Mouse (Mus musculus): ENCODE data around the gene Sfxn4. TPM values are rescaled to one million over a fixed set of nuclear protein-coding genes. Genes with fewer than 3 reads are reported as not detected.

Gene Sfxn4
- polyA plus RNA-seq, 1 experiment: 2.7 TPM

- peaks cover 14% of the 10 kb centered on the region for H3K79me2 ChIP-seq (ENCODE audit: control insufficient read depth, insufficient read depth)
- TF ChIP-seq MAX (IDR thresholded peaks at IDR 0.05; ENCODE audit: low read depth): no peak
- no peak for TF ChIP-seq TCF3 (IDR thresholded peaks at IDR 0.05; ENCODE audit: insufficient read length, low read depth)
- TF ChIP-seq TCF12 (IDR thresholded peaks at IDR 0.05; ENCODE audit: insufficient read depth, poor library complexity, severe bottlenecking): no peak
- no peak for TF ChIP-seq E2F4 (IDR thresholded peaks at IDR 0.05; ENCODE audit: insufficient read depth)
- TF ChIP-seq USF1 (IDR thresholded peaks at IDR 0.05; ENCODE audit: low read depth): no peak
- TF ChIP-seq POLR2AphosphoS2 (IDR thresholded peaks at IDR 0.05; ENCODE audit: insufficient read length, low read depth): no peak
- no peaks in the 10 kb centered on the region for H3K27me3 ChIP-seq (ENCODE audit: control insufficient read depth, insufficient read depth, insufficient read length)
- H3K36me3 ChIP-seq (ENCODE audit: control insufficient read depth, insufficient read depth): peaks cover 6% of the 10 kb centered on the region
- peak overlapping the region; percentile 61 for H3ac ChIP-seq (ENCODE audit: control insufficient read depth, insufficient read length)
- peak overlapping the region; percentile 63 for H3K4me3 ChIP-seq
- peak overlapping the region; percentile 82 for H3K4me2 ChIP-seq (ENCODE audit: low read depth)
These were observed 49.3 kb downstream of the Sfxn4 start for GRCm38 (mm10) chr19:60812036-60812389.

DNA sequence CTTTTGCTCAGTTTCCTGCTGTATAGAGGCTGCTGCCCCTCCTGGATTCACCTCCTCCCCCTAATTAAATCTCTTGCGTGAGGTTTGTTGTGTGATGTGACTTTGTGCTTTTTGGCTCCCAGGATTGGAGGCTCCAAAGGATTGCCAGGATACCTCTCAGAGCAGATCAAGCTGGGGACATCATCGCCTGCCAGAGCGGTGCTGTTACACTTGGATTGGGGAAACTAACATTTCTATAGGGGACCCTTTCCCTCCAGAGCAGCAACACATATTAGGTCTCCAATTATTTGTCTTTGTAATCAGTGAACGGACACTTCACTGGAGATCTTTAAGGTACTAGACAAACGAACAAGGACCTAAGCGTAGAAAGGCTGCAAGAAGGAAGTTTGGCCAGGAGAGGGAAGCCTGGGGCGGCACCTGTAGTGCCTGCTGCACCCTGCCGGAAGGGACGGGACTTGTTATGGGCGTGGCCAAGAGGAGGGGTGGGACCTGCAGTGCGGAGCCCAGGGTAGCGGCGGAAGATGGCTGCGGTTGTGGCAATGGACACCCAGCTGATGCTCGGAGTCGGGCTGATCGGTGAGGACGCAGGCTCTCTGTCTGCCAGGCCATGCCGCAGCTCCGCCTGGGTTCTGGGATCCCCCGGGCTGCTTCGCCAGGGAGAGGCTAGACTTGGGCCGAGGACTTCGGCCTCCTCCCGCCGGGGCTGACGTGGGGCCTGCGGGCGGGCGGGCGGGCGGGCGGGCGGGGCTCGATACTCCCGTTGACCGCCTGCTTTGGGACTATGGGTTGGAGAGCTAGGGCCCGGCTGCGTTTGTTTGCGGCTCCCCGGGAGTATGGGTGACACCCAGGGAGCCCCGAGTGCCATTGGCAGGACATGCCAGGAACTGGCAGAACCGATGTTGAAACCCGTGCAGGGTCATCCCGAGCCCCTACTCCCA, 49.9 kb downstream of the Sfxn4 start, which contains the start of gene Fam45a:
TSS of gene Fam45a (plus strand) at position 488 of the 938 bp plus-strand sequence.
- Histone ChIP-seq H3K27me3 (ENCODE audit: control insufficient read depth, insufficient read depth, insufficient read length) (no peaks in the 10 kb centered on the region), H3K4me3 (peak within 1 kb of the TSS; percentile 63), H3K79me2 (ENCODE audit: control insufficient read depth, insufficient read depth) (peaks cover 14% of the 10 kb centered on the region), H3ac (ENCODE audit: control insufficient read depth, insufficient read length) (peak within 1 kb of the TSS; percentile 61), H3K4me2 (ENCODE audit: low read depth) (peak within 1 kb of the TSS; percentile 82), H3K36me3 (ENCODE audit: control insufficient read depth, insufficient read depth) (peaks cover 6% of the 10 kb centered on the region)
- TF ChIP-seq MYOD1 (IDR thresholded peaks at IDR 0.05; ENCODE audit: control insufficient read depth in 1 of 3, insufficient read length in 2 of 3, low read depth in 2 of 3) (peak in 1 of 3 experiments; percentile 48), CEBPB (IDR thresholded peaks at IDR 0.05; ENCODE audit: insufficient read depth, poor library complexity, severe bottlenecking) (no peak), USF1 (IDR thresholded peaks at IDR 0.05; ENCODE audit: low read depth) (no peak), MYOG (IDR thresholded peaks at IDR 0.05; ENCODE audit: control insufficient read depth in 1 of 3, insufficient read depth in 1 of 3, insufficient read length in 2 of 3, low read depth in 2 of 3) (peak in 2 of 3 experiments; percentile 6 to 32), E2F4 (IDR thresholded peaks at IDR 0.05; ENCODE audit: insufficient read depth) (no peak), REST (IDR thresholded peaks at IDR 0.05; ENCODE audit: insufficient read depth, insufficient read length) (no peak), POLR2AphosphoS2 (IDR thresholded peaks at IDR 0.05; ENCODE audit: insufficient read length, low read depth) (peak; percentile 99), POLR2A (IDR thresholded peaks at IDR 0.05; ENCODE audit: insufficient read length, low read depth) (peak; percentile 99), TCF12 (IDR thresholded peaks at IDR 0.05; ENCODE audit: insufficient read depth, poor library complexity, severe bottlenecking) (no peak), SRF (IDR thresholded peaks at IDR 0.05; ENCODE audit: control insufficient read depth, insufficient read length, low read depth) (peak; percentile 42), MAX (IDR thresholded peaks at IDR 0.05; ENCODE audit: low read depth) (no peak)

GRCm38 (mm10) chr19:60809927-60810326, 51.4 kb downstream of the Sfxn4 start:
- no peaks in the 10 kb centered on the region for H3K27me3 ChIP-seq (ENCODE audit: control insufficient read depth, insufficient read depth, insufficient read length)
- H3K4me2 ChIP-seq (ENCODE audit: low read depth): no peak overlapping the region
- no peak overlapping the region for H3ac ChIP-seq (ENCODE audit: control insufficient read depth, insufficient read length)
- H3K79me2 ChIP-seq (ENCODE audit: control insufficient read depth, insufficient read depth): peaks cover 14% of the 10 kb centered on the region
- peaks cover 3% of the 10 kb centered on the region for H3K36me3 ChIP-seq (ENCODE audit: control insufficient read depth, insufficient read depth)
- TF ChIP-seq USF1 (IDR thresholded peaks at IDR 0.05; ENCODE audit: low read depth): no peak
- TF ChIP-seq E2F4 (IDR thresholded peaks at IDR 0.05; ENCODE audit: insufficient read depth): no peak
- TF ChIP-seq REST (IDR thresholded peaks at IDR 0.05; ENCODE audit: insufficient read depth, insufficient read length): no peak
- no peak for TF ChIP-seq TCF12 (IDR thresholded peaks at IDR 0.05; ENCODE audit: insufficient read depth, poor library complexity, severe bottlenecking)
- TF ChIP-seq TCF3 (IDR thresholded peaks at IDR 0.05; ENCODE audit: insufficient read length, low read depth): no peak
- TF ChIP-seq SRF (IDR thresholded peaks at IDR 0.05; ENCODE audit: control insufficient read depth, insufficient read length, low read depth): no peak
- no peak for TF ChIP-seq MYOG (IDR thresholded peaks at IDR 0.05; ENCODE audit: control insufficient read depth in 1 of 3, insufficient read depth in 1 of 3, insufficient read length in 2 of 3, low read depth in 2 of 3)
- no peak for TF ChIP-seq CEBPB (IDR thresholded peaks at IDR 0.05; ENCODE audit: insufficient read depth, poor library complexity, severe bottlenecking)
- no peak for TF ChIP-seq POLR2AphosphoS2 (IDR thresholded peaks at IDR 0.05; ENCODE audit: insufficient read length, low read depth)
- no peak for TF ChIP-seq POLR2A (IDR thresholded peaks at IDR 0.05; ENCODE audit: insufficient read length, low read depth)
- no peak for TF ChIP-seq MYOD1 (IDR thresholded peaks at IDR 0.05; ENCODE audit: control insufficient read depth in 1 of 3, insufficient read length in 2 of 3, low read depth in 2 of 3)
- no peak for TF ChIP-seq MAX (IDR thresholded peaks at IDR 0.05; ENCODE audit: low read depth)
- no peak overlapping the region for H3K4me3 ChIP-seq

DNA sequence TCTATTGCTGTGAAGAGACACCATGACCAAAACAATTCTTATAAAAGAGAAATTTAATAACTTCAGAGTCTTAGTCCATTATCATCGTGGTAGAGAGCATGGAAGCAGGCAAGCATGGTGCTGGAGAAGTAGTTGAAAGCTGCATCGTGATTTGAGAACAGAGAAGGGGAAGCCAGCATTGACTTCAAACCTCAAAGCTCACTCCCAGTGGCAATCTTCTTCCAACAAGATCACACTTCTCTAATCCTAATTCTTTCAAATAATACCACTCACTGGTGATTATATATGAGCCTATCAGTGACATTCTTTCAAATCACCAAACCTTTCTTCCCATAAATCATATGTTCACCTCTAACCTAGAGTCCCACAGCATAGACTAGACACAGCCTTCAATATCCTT, 56.4 kb downstream of the Sfxn4 start:
- Histone ChIP-seq H3K36me3 (ENCODE audit: control insufficient read depth, insufficient read depth) (no peaks in the 10 kb centered on the region), H3K4me2 (ENCODE audit: low read depth) (no peak overlapping the region), H3K4me3 (no peak overlapping the region), H3ac (ENCODE audit: control insufficient read depth, insufficient read length) (no peak overlapping the region), H3K79me2 (ENCODE audit: control insufficient read depth, insufficient read depth) (no peaks in the 10 kb centered on the region), H3K27me3 (ENCODE audit: control insufficient read depth, insufficient read depth, insufficient read length) (peaks cover 5% of the 10 kb centered on the region)
- TF ChIP-seq MAX (IDR thresholded peaks at IDR 0.05; ENCODE audit: low read depth) (no peak), POLR2AphosphoS2 (IDR thresholded peaks at IDR 0.05; ENCODE audit: insufficient read length, low read depth) (no peak), E2F4 (IDR thresholded peaks at IDR 0.05; ENCODE audit: insufficient read depth) (no peak), CEBPB (IDR thresholded peaks at IDR 0.05; ENCODE audit: insufficient read depth, poor library complexity, severe bottlenecking) (no peak), SRF (IDR thresholded peaks at IDR 0.05; ENCODE audit: control insufficient read depth, insufficient read length, low read depth) (no peak), TCF3 (IDR thresholded peaks at IDR 0.05; ENCODE audit: insufficient read length, low read depth) (no peak), REST (IDR thresholded peaks at IDR 0.05; ENCODE audit: insufficient read depth, insufficient read length) (no peak), POLR2A (IDR thresholded peaks at IDR 0.05; ENCODE audit: insufficient read length, low read depth) (no peak), MYOD1 (IDR thresholded peaks at IDR 0.05; ENCODE audit: control insufficient read depth in 1 of 3, insufficient read length in 2 of 3, low read depth in 2 of 3) (no peak), USF1 (IDR thresholded peaks at IDR 0.05; ENCODE audit: low read depth) (no peak), MYOG (IDR thresholded peaks at IDR 0.05; ENCODE audit: control insufficient read depth in 1 of 3, insufficient read depth in 1 of 3, insufficient read length in 2 of 3, low read depth in 2 of 3) (no peak), TCF12 (IDR thresholded peaks at IDR 0.05; ENCODE audit: insufficient read depth, poor library complexity, severe bottlenecking) (no peak)
